Mouse (Mus musculus) liver, postnatal 0 days (tissue): ENCODE data around the gene Mpped1.

Experiments
- CTCF ChIP-seq: sonication (generic); IDR thresholded peaks from 2 replicates; pipeline ENCODE4 v1.5.1; 2016; ENCODE audit warnings: antibody characterized with exemption, low read depth
- EP300 ChIP-seq: IDR thresholded peaks from 2 replicates; pipeline ENCODE4 v1.6.1; 2016; ENCODE audit warnings: antibody characterized with exemption, low read depth, mild to moderate bottlenecking

- TF ChIP-seq CTCF: no peak
- TF ChIP-seq EP300: no peak
These were observed 21.7 kb downstream of the Mpped1 start for GRCm38 (mm10) chr15:83801011-83801410.
